Mouse (Mus musculus) olfactory bulb, adult 2 months (tissue): ENCODE data around the gene Ankrd39.

Source experiments
- CTCF ChIP-seq: fragments of 200-500 bp; IDR thresholded peaks from 2 replicates; pipeline ENCODE4 v1.5.1; 2012; ENCODE audit warnings: low read depth, mild to moderate bottlenecking, low read length, moderate library complexity; ENCODE audit not compliant: insufficient read depth
- POLR2A ChIP-seq: fragments of 200-500 bp; IDR thresholded peaks from 2 replicates; pipeline ENCODE4 v1.6.1; 2012; ENCODE audit warnings: mild to moderate bottlenecking, low read depth, low read length, moderate library complexity; ENCODE audit not compliant: insufficient read depth

DNA sequence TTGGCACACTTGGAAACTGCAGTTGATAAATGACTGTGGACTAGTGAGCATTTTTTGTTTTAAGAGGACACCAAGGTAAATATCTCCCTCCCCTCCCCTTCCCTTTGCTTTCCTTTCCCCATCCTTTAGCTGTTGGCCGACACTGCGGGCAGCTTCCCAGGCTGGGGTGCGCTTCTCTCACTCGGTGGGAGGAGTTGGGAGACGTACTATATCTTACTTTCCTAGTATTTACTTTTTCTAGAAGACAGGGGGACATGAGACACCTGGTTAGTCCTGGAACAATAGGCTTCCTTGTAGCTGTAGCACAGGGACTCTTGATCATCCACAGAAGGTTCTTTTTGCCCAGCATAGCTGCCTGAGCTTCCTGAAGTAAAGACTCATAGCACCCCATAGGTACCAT lies 23.2 kb downstream of the Ankrd39 start:
- TF ChIP-seq POLR2A (no peak), CTCF (no peak)
